Mouse (Mus musculus): Measurements from ENCODE around the gene Hoxd11. TPM values are rescaled to one million over a fixed set of nuclear protein-coding genes. Genes with fewer than 3 reads are reported as not detected.

The Hoxd11 gene
- total and polyA plus RNA-seq, 3 experiments, result not detected

DNA sequence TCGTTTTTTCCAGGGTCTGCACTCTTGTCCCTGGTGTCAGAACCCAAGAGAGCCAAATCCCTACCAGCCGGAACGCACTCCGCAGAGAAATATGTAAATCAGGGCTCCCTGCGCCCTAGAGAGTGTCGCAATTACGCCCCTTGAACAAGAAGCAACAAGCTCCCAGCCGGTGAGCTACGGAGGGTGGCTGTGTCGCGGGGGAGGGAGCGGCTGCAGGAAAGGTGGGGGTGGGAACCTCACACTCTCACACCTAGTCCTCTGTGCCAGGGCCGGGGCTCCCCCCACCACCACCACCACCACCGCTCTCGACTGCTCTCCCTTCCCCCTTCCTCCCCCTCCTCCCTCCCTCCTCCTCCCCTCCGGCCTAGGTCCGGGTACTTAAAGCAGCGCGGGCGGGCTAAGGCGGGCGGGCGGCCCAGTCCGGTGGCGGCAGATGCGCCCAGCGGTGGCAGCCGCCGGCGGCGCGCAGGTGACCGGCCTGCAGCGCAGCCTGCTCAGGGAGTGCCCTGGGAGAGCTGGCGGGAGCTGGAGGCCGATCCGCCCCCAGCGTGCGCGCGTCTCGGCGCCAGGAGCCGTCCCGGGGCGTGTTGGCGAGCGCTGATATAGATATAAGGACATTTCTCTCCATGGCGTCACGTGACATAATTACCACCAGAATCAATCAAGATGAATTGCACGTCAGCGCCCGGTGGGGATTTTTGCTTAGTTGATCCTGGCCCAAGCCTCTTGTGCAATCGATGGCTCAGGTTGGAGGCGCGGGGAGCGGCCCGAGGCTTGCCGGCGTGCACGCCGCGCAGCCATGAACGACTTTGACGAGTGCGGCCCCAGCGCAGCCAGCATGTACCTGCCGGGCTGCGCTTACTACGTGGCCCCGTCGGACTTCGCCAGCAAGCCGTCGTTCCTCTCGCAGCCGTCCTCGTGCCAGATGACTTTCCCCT, 2.5 kb downstream of the Hoxd11 start:
- DNase-seq, result no peak

DNA sequence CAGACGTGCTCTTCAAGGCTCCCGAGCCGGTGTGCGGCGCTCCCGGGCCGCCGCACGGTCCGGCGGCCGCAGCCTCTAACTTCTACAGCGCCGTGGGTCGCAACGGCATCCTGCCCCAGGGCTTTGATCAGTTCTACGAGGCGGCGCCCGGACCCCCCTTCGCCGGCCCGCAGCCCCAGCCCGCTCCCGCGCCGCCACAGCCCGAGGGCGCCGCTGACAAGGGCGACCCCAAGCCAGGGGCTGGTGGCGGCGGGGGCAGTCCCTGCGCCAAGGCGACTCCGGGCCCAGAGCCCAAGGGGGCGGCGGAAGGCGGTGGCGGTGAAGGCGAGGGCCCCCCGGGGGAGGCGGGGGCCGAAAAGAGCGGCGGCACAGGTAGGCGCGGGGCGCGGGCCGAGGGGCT, 3.4 kb downstream of the Hoxd11 start:
- no peak for DNase-seq

DNA sequence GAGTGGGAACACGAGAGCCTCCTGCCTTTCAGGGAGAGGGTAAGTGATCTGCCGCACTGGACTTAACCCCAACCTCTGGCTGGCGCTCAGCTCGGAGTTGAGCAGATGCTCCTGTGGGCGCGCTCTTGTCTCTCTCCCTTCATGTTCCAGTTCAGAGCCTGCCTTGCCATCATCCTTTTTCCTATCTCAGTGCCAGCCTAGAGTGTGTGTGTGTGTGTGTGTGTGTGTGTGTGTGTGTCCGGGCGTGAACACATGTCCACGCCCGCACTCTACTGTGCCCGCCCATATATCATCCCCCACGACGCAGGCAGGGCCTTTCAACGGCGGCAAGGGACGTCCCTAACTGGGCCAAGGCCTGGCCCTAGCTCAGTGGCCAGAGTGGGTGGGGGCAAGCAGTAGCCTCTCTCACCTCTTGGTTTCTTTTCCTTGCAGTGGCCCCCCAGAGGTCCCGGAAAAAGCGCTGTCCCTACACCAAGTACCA, 4.2 kb downstream of the Hoxd11 start:
- DNase-seq, result no peak

DNA sequence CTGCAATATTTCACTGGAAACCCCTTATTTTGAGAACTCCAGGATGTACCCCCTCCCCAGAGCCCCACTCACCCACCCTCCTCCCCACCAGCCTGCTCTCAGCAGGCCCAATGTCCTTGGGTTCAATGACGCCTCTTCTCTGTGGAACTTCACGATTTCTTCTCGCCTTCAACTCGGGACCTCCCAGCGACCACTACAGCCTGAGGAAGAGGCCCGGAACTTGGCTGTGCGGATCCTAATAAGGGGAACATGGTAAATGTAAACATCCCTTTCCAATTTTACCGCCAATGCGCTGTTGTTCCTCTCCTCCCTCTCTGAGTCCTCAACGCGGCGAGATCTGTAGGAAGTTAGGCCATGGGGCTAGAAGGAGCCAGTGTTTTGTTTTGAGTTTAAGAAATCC, 4.7 kb downstream of the Hoxd11 start:
- DNase-seq, result no peak

DNA sequence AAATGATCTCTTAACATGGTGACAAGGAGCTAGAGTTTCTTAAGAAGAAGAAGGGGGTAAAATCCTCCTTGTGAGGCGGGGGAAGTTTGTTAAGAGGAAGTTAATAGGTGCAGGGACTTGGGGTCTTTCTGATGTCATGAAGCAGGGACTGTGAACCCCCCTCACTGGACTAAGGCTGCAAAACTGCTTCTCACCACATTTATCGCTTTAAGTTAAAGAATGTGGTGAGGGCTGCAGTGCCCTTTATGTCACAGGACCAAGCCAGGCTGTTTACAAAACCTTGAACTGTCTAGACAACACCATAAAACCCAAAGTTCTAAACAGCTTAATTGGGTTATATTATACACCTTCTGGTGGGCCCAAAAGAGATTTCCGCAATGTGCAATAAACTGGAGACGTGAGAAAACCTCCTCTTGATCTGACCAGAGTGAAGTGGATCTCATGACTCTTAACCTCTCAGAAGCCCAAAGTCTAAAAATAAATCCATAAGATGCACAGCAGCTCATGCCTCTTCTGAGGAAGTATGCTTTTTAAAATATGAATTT, 5.8 kb downstream of the Hoxd11 start:
- DNase-seq, result no peak

GRCm38 (mm10) chr2:74686301-74686987, 7.1 kb downstream of the Hoxd11 start:
- DNase-seq, result peak; percentile 65

DNA sequence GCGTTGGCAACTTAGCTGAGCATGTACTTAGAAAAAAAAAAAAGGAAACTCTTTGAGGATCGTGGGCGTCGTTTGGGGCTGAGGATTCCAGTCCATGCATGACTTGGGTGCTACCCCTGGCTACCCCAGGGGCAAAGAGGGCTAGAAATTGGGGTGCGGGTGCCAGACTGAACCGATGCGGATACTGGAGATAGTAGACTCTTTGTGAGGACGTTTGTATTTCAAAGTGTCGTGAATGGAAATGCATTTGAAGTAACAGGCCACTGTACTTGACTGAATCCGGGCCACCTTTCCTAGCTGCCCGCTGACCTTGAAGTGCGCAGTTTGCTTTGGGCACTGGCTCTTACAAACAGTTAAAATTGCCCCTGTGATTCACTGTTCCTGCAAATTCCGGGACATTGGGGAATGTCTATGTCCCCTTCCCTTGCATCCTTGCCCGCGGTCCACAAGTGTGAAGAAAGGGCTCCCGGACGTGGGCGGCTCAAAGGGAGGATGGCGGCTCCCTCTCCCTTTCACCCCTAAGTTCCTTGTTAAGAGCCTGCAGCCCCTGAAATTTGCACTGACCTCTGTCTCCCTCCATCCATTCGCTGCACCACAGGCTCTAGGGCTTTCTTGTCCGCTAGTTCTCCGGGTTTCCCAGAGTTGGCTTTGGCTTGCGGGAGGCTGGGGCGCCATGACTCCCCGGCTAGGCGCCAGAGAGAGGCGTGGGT, 7.8 kb downstream of the Hoxd11 start:
- no peak for DNase-seq

DNA sequence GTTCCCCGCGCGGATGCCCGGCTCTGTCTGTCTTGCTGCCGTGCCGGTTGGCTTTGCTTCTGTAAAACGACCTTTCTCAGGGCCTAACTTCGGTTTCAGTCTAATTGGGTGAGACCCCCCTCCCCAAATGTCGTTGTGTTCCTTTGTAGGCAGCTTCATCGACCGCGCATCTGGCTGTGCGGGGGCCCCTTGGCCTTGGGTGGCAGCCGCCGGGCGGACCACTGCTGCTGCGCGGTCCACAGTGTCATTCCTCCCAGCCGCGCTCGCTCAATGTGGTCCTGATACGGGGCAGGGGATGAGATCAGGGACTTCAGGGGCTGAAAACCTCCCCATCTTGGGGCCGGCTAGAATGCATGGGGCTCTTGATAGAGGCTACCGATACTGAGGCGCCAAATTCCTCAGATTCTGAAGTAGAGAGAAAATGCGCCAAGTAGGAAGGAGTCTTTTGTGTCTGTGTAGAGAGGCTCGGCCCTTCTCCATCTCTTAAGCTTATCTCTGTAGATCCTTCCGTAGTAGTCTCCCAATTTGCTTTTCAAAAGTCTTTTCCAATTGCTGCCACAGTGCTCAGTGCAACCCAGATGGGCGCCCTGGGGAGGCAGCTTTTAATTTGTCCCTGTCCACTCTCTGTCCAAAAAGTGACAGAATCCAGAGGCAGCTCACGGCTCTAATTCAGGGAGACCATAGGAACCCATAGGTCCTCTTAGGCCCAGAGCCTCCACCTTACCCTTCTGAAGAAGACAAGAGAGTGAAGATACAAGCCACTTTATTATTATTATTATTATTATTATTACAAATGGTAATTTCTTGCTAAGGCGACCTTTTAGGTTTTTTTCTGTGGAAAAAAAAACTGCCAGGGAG, 8.6 kb downstream of the Hoxd11 start:
- DNase-seq, result no peak

GRCm38 (mm10) chr2:74688795-74689573, 9.6 kb downstream of the Hoxd11 start:
- no peak for DNase-seq

GRCm38 (mm10) chr2:74689574-74690337, 10.4 kb downstream of the Hoxd11 start:
- DNase-seq, result no peak

DNA sequence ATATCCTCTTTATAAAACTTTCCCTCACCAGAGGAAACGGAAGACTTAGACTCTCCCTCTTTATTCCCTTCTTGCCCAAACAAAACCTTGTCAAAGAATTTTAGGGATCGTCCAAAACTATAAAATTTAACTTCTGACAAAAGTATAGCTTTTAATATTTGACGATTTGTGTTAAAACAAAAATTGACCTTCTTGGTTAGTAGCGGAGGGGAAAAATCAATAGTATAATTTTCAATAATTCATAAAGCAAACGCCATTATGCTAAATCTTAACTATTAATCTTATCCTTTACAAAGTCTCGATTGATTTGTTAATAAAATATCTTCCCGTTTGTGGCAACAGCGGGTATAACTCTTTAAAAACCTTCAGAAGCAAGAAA, 11.0 kb downstream of the Hoxd11 start:
- DNase-seq, result no peak

GRCm38 (mm10) chr2:74691022-74691951, 11.9 kb downstream of the Hoxd11 start, which contains the start of gene Hoxd10:
Gene Hoxd10, plus strand, starts transcription at chr2:74691924.
- DNase-seq, result peak; percentile 84

DNA sequence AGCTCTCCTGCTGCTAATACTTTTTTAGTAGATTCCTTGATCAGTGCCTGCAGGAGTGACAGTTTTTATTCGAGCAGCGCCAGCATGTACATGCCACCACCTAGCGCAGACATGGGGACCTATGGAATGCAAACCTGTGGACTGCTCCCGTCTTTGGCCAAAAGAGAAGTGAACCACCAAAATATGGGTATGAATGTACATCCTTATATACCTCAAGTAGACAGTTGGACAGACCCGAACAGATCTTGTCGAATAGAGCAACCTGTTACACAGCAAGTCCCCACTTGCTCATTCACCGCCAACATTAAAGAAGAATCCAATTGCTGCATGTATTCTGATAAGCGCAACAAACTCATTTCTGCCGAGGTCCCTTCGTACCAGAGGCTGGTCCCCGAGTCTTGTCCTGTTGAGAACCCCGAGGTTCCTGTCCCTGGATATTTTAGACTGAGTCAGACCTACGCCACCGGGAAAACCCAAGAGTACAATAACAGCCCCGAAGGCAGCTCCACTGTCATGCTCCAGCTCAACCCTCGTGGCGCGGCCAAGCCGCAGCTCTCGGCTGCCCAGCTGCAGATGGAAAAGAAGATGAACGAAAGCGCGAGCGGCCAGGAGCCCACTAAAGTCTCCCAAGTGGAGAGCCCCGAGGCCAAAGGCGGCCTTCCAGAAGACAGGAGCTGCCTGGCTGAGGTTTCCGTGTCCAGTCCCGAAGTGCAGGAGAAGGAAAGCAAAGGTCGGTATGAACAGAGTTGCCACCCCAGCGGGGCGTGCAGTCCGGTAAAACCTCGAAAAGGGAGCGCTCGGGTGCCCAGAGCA, 12.8 kb downstream of the Hoxd11 start:
- no peak for DNase-seq

DNA sequence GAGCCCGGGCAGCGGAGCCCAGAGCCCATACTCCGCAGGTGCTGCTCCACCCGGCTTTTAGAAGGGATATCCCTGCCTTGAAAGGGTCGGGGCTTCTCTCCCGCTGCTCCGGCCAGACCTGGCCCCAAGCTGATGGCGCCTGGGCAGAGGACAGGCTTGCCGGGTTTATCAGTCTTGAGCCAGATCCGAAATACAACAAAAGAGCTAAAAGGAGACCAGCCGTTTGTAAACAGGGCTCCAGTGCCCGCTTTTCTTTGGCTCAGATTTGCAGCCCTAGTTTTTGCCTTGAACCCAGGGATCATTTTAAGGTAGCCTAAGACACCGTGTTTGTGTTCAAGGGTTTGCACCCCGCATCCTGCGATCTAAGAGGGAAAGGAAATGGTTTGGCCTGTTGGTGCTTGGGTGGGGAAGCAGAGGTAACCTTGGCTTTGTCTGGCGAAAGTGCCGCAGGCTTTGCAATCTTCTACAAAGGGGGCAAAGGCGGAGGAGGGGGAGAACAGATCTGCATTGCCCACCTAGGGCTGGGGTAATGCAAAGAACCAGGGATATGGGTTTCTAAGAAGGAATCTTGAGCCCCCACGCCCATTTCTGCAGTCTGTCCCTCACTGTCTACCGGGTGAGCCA, 13.6 kb downstream of the Hoxd11 start:
- no peak for DNase-seq

- no peak for DNase-seq
Observed at GRCm38 (mm10) chr2:74693432-74693827, 14.1 kb downstream of the Hoxd11 start.

DNA sequence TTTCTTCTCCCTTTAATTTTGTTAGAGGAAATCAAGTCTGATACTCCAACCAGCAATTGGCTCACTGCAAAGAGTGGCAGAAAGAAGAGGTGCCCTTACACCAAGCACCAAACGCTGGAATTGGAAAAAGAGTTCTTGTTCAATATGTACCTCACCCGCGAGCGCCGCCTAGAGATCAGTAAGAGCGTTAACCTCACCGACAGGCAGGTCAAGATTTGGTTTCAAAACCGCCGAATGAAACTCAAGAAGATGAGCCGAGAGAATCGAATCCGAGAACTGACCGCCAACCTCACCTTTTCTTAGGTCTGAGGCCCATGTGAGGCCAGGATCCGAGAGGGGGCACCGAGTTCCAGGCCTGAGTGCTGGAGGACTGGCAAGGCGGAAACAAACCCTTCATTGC, 14.7 kb downstream of the Hoxd11 start:
- no peak for DNase-seq

DNA sequence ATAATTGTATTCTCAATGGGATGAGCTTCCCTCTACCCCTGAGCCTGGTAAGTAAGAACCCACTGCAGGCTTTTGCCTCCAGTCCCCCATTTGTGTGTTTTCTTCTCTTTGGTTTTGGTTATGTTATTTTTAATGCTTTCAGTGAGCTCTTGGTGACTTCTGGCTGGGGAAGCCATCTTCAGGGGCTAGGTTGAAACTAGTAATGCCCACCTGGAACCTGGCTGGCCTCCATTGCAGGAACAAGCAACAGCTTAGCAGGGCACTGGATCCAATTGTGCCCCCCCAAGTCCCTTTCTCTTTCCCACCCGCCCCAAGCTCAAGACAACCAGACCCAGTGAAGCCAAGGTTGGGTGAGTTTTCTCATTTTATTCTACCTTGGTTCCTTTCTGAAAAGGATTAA, 16.0 kb downstream of the Hoxd11 start:
- no peak for DNase-seq

Measured in adrenal gland, adult 2 months (tissue).